Mouse (Mus musculus) ES-E14 (cell line): ENCODE data around the gene Tmem95. TPM values are rescaled to one million over a fixed set of nuclear protein-coding genes. Genes with fewer than 3 reads are reported as not detected.

ENCODE experiments used
- DNase-seq: peaks from one replicate; pipeline ENCODE4 v3.0.0-alpha.2; 2013; ENCODE audit warnings: low read depth, low spot score
- H3K27ac ChIP-seq: 2 replicates; pipeline ENCODE4 v1.5.1; 2012; ENCODE audit warnings: low read depth, mild to moderate bottlenecking, low read length, moderate library complexity, mixed read lengths; ENCODE audit not compliant: poor library complexity, insufficient read depth, severe bottlenecking
- H3K36me3 ChIP-seq: 2 replicates; pipeline ENCODE4 v1.6.1; 2012; ENCODE audit warnings: mild to moderate bottlenecking, low read length, moderate library complexity, mixed read lengths; ENCODE audit not compliant: control insufficient read depth, poor library complexity, insufficient read depth, severe bottlenecking
- H3K4me1 ChIP-seq, 2 experiments: fragments of 150-350 bp in 1 of 2; sonication (generic) in 1 of 2; 2 replicates each; pipeline ENCODE4 v1.6.1; 2012; ENCODE audit warnings: low read length in 2 of 2, mild to moderate bottlenecking in 1 of 2, mixed read lengths in 1 of 2; ENCODE audit not compliant: control insufficient read depth in 2 of 2, insufficient read depth in 2 of 2, poor library complexity in 1 of 2
- H3K4me3 ChIP-seq, 2 experiments: fragments of 150-350 bp in 1 of 2; sonication (generic) in 1 of 2; 2 replicates each; pipeline ENCODE4 v1.5.1; 2012; ENCODE audit warnings: low read length in 2 of 2, low read depth in 1 of 2, mild to moderate bottlenecking in 1 of 2, mixed read lengths in 1 of 2; ENCODE audit not compliant: insufficient read depth in 1 of 2, poor library complexity in 1 of 2, severe bottlenecking in 1 of 2
- H3K9ac ChIP-seq: 2 replicates; pipeline ENCODE4 v1.6.1; 2012; ENCODE audit warnings: low read depth, mild to moderate bottlenecking, low read length, mixed read lengths; ENCODE audit not compliant: poor library complexity, insufficient read depth, severe bottlenecking
- H3K9me3 ChIP-seq: fragments of 150-350 bp; sonication (generic); 2 replicates; pipeline ENCODE4 v1.6.1; 2012; ENCODE audit warnings: low read depth, mild to moderate bottlenecking, low read length; ENCODE audit not compliant: control insufficient read depth, insufficient read depth
- CHD2 ChIP-seq: IDR thresholded peaks from 2 replicates; pipeline ENCODE4 v1.6.1; 2014; ENCODE audit warnings: mild to moderate bottlenecking, low read depth, low read length, inconsistent platforms
- HCFC1 ChIP-seq: IDR thresholded peaks from 2 replicates; pipeline ENCODE4 v1.6.1; 2012; ENCODE audit warnings: low read length, inconsistent platforms, borderline replicate concordance; ENCODE audit not compliant: insufficient read depth
- MAFK ChIP-seq: IDR thresholded peaks from 2 replicates; pipeline ENCODE4 v1.6.1; 2014; ENCODE audit warnings: mild to moderate bottlenecking, low read depth, low read length, inconsistent platforms; ENCODE audit not compliant: insufficient read depth
- ZC3H11A ChIP-seq: IDR thresholded peaks from 2 replicates; pipeline ENCODE4 v1.6.1; 2012; ENCODE audit warnings: low read depth, mild to moderate bottlenecking, inconsistent platforms, low read length, borderline replicate concordance
- ZNF384 ChIP-seq: IDR thresholded peaks from 2 replicates; pipeline ENCODE4 v1.6.1; 2012; ENCODE audit warnings: low read depth, low read length, inconsistent platforms
- in situ Hi-C, 2 experiments: fragments of 600-800 bp; cut with MboI; formaldehyde crosslinking; loops; one replicate each; pipeline ENCODE4 v1.15.1; 2025; ENCODE audit warnings: low sequenced_read_pairs in 2 of 2, inconsistent platforms in 1 of 2; ENCODE audit not compliant: unreplicated experiment in 2 of 2
- total RNA-seq: library from RNA; depleted of rRNA; stranded (reverse); fragments of 300-350 nt; gene quantifications from 2 replicates; pipeline ENCODE4 v1.2.3, GENCODE M21; 2012

Tmem95 gene
- total RNA-seq, 1 experiment, result not detected

DNA sequence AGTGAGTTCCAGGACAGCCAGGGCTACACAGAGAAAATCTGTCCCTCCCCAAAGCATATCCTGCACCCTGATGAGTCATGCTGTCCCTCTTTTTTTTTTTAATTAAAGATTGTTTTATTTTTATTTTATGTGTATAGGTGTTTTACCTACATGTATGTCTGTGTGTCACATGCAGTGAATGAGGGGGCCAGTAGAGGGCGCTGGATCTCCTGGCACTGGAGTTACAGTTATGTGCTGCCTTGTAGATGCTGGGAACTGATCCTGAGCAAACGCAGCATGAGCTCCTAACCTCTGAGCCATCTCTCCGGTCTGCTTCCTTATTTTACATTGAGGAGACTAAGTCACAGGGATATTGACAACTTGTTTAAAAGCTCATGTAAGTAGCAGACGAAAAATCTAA is 5.2 kb upstream of the Tmem95 start:
- in situ Hi-C loops, result no loop called here
- Histone ChIP-seq H3K4me3 (no peak overlapping the region), H3K9me3 (no peaks in the 10 kb centered on the region), H3K27ac (no peak overlapping the region), H3K9ac (no peak overlapping the region), H3K4me1 (peaks cover 0 to 14% of the 10 kb centered on the region in 2 experiments; a peak in 2 of 4 replicates), H3K36me3 (peaks cover 5% of the 10 kb centered on the region; the same call in 1 of the 2 replicates)
- TF ChIP-seq CHD2, result no peak
- no peak for TF ChIP-seq ZNF384
- TF ChIP-seq HCFC1, result no peak
- TF ChIP-seq ZC3H11A, result no peak
- TF ChIP-seq MAFK, result no peak
- peak; percentile 65 for DNase-seq

DNA sequence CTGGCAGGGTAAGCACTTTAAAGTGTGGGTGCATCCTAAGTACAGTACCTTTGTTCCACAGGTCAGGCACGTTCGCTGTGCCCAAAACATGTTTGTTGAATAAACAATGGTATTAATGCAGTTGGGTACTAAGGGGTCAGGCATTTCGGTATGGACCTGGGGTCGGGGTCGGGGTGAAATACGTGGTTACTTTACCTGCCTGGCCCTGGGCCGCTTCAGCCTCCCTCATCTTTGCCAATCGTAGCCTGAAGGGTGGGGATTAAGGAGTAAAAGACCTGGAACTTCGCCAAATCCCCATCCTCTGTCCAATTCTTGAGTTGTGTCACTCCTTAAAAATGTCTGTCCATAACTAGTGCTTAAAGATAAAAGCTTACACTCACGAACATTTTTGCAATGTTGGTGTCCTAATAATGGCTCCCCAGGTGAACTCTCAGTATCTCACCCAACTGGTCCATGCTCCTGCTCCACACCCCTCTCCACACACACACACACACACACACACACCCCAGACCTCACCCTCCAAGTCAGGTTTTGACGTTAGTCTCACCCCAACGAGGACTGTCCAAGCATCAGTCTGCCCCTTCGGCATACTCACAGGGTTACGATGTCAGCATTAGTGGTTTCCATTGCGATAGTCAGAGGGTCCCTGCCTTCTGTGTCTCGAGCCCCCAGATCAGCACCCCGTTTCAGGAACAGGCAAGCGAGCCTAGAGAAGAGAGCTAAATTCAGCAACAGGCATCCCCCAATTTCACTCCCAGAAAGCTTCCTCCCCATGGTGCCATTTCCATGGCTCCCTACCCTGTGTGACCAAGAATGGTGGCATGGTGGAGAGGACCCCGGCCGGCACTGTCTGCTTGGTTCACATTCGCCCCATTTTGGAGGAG is 4.2 kb upstream of the Tmem95 start:
- H3K36me3 ChIP-seq, result peaks cover 5% of the 10 kb centered on the region; the same call in 1 of the 2 replicates
- H3K9me3 ChIP-seq, result no peaks in the 10 kb centered on the region
- no peak for DNase-seq
- H3K27ac ChIP-seq, result no peak overlapping the region
- peak overlapping the region; percentile 51 to 68; a peak in 3 of 4 replicates for H3K4me3 ChIP-seq
- peak overlapping the region; percentile 35; the same call in 1 of the 2 replicates for H3K9ac ChIP-seq
- TF ChIP-seq ZC3H11A (no peak), MAFK (no peak), HCFC1 (no peak), ZNF384 (no peak), CHD2 (no peak)
- in situ Hi-C loops, result no loop called here
- H3K4me1 ChIP-seq, result peaks cover 4 to 22% of the 10 kb centered on the region in 2 experiments; a peak in 3 of 4 replicates

DNA sequence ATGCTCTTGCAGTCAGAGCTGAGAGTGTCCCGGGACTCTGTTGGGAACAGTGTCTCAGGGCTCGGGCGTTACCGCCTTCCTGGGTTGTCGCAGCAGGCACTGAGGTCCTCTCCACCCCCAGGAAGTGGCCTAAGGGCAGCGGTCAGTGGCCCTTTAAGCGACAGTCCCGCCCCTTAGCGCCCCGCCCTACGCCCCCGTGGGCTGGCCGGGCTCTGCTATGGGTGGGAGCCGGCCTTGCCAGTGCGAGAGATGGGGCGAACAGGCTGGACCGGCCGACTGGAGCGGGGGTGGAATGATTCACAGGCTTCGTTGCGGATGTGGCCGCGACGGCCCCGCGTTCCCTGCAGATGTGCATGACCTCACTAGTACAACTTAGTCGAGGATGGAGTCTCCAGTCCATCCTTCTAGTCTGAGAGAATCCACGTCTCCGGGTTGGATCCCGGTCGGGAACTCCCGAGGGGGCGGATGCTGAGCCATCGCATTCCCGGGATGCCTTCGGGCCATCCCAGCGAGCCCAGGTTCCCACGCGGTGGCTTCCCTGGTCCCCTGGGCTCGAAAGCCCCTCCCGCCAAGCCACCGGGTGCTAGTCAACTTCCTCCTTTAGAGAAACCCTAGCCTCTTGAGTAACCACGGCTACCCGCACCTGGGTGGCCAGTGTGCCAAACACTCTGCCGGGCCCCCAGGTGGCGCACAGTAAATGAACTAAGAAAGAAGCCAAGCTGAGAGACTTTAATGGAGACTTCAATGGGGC is 3.2 kb upstream of the Tmem95 start, which contains the start of gene Kctd11:
TSS of gene Kctd11 (minus strand) at position 554 of the 751 bp plus-strand sequence.
- H3K4me3 ChIP-seq, result peak within 1 kb of the TSS; percentile 51 to 68
- TF ChIP-seq ZC3H11A (no peak), MAFK (peak; percentile 31; the same call in 1 of the 2 replicates)
- DNase-seq, result peak; percentile 49
- H3K9ac ChIP-seq, result peak within 1 kb of the TSS; percentile 35
- H3K9me3 ChIP-seq, result no peaks in the 10 kb centered on the region
- H3K4me1 ChIP-seq, result peaks cover 4 to 26% of the 10 kb centered on the region in 2 experiments; a peak in 3 of 4 replicates
- in situ Hi-C loops, result no loop called here
- peaks cover 3% of the 10 kb centered on the region; the same call in 1 of the 2 replicates for H3K36me3 ChIP-seq
- H3K27ac ChIP-seq, result no peak within 1 kb of the TSS

DNA sequence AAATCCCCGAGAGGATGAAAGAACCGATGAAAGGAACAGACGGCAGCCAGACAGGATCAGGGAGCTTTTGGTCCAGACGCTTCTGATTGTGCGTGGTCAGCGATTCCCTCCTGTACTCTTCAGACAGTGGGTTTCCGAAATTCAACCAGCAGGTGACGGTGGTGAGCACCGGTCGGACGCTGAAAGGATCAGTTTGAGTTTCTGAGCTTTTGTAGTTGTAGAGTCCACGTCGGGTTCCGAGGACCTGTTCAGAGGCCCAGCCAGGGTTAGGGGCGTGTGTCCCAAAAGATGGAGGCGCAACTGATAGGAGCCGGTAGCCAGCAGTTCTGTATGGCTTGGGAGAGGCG is 2.7 kb upstream of the Tmem95 start:
- no peak for TF ChIP-seq ZNF384
- peak; percentile 98 for TF ChIP-seq MAFK
- Histone ChIP-seq H3K4me3 (peak overlapping the region; percentile 51 to 68), H3K4me1 (peaks cover 4 to 27% of the 10 kb centered on the region in 2 experiments; a peak in 3 of 4 replicates), H3K36me3 (peaks cover 3% of the 10 kb centered on the region; the same call in 1 of the 2 replicates), H3K27ac (no peak overlapping the region), H3K9ac (peak overlapping the region; percentile 35; the same call in 1 of the 2 replicates), H3K9me3 (no peaks in the 10 kb centered on the region)
- peak; percentile 47 for DNase-seq
- in situ Hi-C loops, result no loop called here
